Mouse (Mus musculus) heart, embryonic 16.5 days (tissue): Measurements from ENCODE around the gene Cntnap4. TPM values are rescaled to one million over a fixed set of nuclear protein-coding genes. Genes with fewer than 3 reads are reported as not detected.
A peak's percentile ranks its signal among the peaks of the same experiment; 100 is the strongest.
"Not testable (repeated sequence)": the region's sequence is repeated elsewhere in the genome, so short reads cannot be mapped to it uniquely, and the experiment has no call there.

ENCODE experiments used
- ATAC-seq: fragments of 200-750 bp; cut with Nextera tagmentation; replicated peaks from 2 replicates; pipeline ENCODE4 v1.8.0; 2017; ENCODE audit warnings: moderate number of reproducible peaks; ENCODE audit not compliant: insufficient read depth, low FRiP score; ENCODE audit errors: extremely low read depth
- H3K27ac ChIP-seq: fragments of 300-500 bp; sonication (generic); 2 replicates; pipeline ENCODE4 v1.5.1; 2014; ENCODE audit warnings: mild to moderate bottlenecking, low read length, control low read depth, moderate library complexity
- H3K27me3 ChIP-seq: fragments of 300-500 bp; sonication (generic); 2 replicates; pipeline ENCODE4 v1.6.1; 2014; ENCODE audit warnings: low read length, mixed read lengths; ENCODE audit not compliant: control insufficient read depth, insufficient read depth
- H3K36me3 ChIP-seq: fragments of 300-500 bp; sonication (generic); 2 replicates; pipeline ENCODE4 v1.6.1; 2014; ENCODE audit not compliant: control insufficient read depth, insufficient read depth
- H3K4me1 ChIP-seq: fragments of 300-500 bp; sonication (generic); 2 replicates; pipeline ENCODE4 v1.6.1; 2014; ENCODE audit warnings: low read length, mixed read lengths; ENCODE audit not compliant: control insufficient read depth, insufficient read depth
- H3K4me2 ChIP-seq: fragments of 300-500 bp; sonication (generic); 2 replicates; pipeline ENCODE4 v1.6.1; 2014; ENCODE audit warnings: low read depth, mild to moderate bottlenecking, control low read depth, low read length
- H3K4me3 ChIP-seq: fragments of 300-500 bp; sonication (generic); 2 replicates; pipeline ENCODE4 v1.5.1; 2014; ENCODE audit warnings: mild to moderate bottlenecking, control low read depth, low read length
- H3K9ac ChIP-seq: fragments of 300-500 bp; sonication (generic); 2 replicates; pipeline ENCODE4 v1.6.1; 2014; ENCODE audit warnings: low read length, control low read depth
- H3K9me3 ChIP-seq: fragments of 300-500 bp; sonication (generic); replicated peaks from 2 replicates; pipeline ENCODE4 v1.6.1; 2016; ENCODE audit warnings: low read length; ENCODE audit not compliant: control insufficient read depth
- WGBS: fragments of 180-500 bp; shearing (Covaris S2); extraction: QIAGEN DNeasy Blood & Tissue Kit; methylation state at CpG from one replicate; pipeline ENCODE4 v1.1.7; 2014; 5-methylcytosine and 5-hydroxymethylcytosine counted together
- polyA plus RNA-seq: library from polyadenylated mRNA; unstranded; fragments of >200 nt; fragmentation: Nextera tagmentation; extraction: Ambion mirVana; gene quantifications from 2 replicates; pipeline ENCODE4 v1.2.1, GENCODE M21; 2015

Cntnap4 gene
- polyA plus RNA-seq, 1 experiment from 2014 or later = 0.08 TPM

- H3K4me2 ChIP-seq = no peak overlapping the region
- WGBS = 82% methylated on average over 5 of the region's 5 CpGs
- no peak overlapping the region for H3K27ac ChIP-seq
- no peak for ATAC-seq
- no peaks in the 10 kb centered on the region for H3K36me3 ChIP-seq
- H3K4me3 ChIP-seq = no peak overlapping the region
- H3K9ac ChIP-seq = no peak overlapping the region
- no peaks in the 10 kb centered on the region for H3K4me1 ChIP-seq
- H3K27me3 ChIP-seq = no peaks in the 10 kb centered on the region
- H3K9me3 ChIP-seq = no peaks in the 10 kb centered on the region
Measured at GRCm38 (mm10) chr8:112747296-112747695, 177.5 kb downstream of the Cntnap4 start.

DNA sequence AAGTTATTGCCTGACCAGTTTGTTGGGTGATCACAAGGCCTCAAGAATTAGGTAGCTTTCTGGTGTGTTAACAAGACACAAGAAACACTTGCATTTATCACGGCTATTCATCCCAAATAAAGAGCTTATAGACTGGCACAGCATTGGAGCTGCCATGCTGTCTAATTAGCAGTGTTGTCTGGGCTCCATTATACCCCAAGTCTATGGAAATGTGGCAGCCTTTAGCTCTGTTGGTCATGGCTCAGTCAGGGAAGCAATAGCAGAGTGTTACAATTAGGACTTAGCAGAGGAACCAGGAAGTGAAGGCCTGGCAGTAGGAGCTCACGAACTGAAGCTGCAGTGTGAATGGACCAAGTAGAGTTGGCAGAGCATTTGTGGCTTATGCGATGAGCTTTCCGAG is 185.3 kb downstream of the Cntnap4 start:
- H3K4me2 ChIP-seq = no peak overlapping the region
- H3K27ac ChIP-seq = no peak overlapping the region
- no peak overlapping the region for H3K4me3 ChIP-seq
- H3K36me3 ChIP-seq = no peaks in the 10 kb centered on the region
- H3K9me3 ChIP-seq = no peaks in the 10 kb centered on the region
- whole genome bisulfite sequencing = 76% methylated on average over 4 of the region's 4 CpGs
- no peak overlapping the region for H3K9ac ChIP-seq
- ATAC-seq = no peak
- H3K27me3 ChIP-seq = no peaks in the 10 kb centered on the region
- no peaks in the 10 kb centered on the region for H3K4me1 ChIP-seq

DNA sequence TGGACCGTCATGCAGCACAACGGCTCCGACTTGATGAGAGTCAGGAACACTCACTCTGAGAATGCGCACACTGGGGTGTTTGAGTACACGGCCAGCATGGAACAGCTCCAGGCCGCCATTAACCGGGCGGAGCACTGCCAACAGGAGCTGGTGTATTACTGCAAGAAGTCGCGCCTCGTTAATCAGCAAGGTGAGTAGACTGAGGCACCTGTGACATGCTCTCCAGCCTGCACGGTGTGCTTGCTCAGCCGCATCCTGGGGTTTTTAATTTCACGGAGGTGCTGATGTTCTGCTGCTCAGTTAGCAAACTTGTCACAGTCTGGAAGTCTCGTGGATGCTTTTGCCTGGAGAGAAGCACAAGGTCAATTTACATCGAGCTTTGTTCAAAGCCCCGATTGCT is 233.2 kb downstream of the Cntnap4 start:
- no peak for ATAC-seq
- Histone ChIP-seq H3K27me3 (no peaks in the 10 kb centered on the region), H3K9ac (no peak overlapping the region), H3K4me3 (no peak overlapping the region), H3K9me3 (0 out of 2 replicates have a peak, but pooled peaks cover 2% of the 10 kb centered on the region), H3K27ac (no peak overlapping the region), H3K4me1 (no peaks in the 10 kb centered on the region), H3K36me3 (no peaks in the 10 kb centered on the region), H3K4me2 (no peak overlapping the region)
- WGBS = 88% methylated on average over 17 of the region's 17 CpGs

DNA sequence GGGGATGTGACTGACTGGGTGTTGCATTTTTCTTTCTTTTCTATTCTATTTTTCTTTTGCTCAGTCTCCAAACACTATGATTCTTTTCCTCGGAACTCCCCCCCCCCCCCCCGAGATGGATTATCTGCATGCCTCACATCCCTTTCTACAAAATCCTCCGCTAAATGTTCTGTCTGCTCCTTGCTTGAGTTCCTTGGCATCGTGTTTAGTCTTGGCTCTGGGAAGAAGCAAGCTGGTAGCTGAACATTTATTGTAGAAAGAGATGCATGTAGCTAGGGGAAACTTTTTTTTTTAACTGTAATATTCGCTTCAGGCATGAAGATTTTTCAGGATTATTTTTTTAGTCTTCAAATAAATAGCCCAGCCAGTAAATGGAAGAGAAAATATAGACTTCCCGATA is 239.5 kb downstream of the Cntnap4 start:
- Histone ChIP-seq H3K4me3 (no peak overlapping the region), H3K36me3 (no peaks in the 10 kb centered on the region), H3K4me1 (no peaks in the 10 kb centered on the region), H3K9ac (no peak overlapping the region), H3K27me3 (no peaks in the 10 kb centered on the region), H3K27ac (no peak overlapping the region), H3K4me2 (no peak overlapping the region), H3K9me3 (no peaks in the 10 kb centered on the region)
- no peak for ATAC-seq
- 63% methylated on average over 5 of the region's 6 CpGs for WGBS

DNA sequence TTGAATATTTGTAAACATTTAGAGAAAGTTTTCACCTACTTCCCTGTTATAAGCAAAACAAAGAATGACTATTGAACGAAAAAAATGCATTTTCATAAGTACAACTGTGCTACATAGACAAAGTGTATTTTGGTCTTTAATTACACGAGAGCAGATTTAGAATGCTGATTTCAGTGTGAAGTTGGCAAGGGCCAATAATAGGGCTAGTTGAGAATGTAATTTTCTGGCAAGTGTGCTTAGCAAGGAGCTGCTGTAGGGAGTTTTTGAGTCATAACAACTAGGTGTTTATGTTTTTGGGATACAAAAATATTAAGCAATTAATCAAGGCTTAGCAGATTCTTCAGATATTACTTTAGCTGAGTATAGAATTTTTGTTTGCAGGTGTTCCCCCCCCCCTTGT is 271.2 kb downstream of the Cntnap4 start:
- WGBS = 57% methylated on average over 2 of the region's 2 CpGs

DNA sequence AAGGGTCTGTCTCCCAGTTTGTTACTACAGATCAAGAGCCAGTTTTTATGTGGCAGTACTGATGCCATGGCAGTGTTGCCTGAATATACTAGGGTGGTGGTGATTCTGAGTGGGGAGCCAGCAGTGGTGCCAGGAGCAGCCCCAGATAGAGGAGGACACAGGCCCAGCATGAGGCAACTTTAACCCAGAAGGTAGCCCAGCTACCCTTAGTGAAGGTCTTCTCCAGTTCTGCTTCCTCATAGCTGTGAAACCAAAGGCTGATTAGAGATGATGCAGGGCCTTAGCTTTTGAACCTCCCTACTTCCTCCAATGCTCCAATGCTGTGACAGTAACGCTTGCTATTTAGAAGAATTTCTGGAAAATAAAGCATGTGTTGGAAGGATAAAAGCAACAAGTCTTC is 279.7 kb downstream of the Cntnap4 start:
- WGBS = 68% methylated on average over 1 of the region's 1 CpGs
- not testable (repeated sequence) for ATAC-seq

More for the DNA sequence above, 271.2 kb downstream of the Cntnap4 start:
- no peak for ATAC-seq
- Histone ChIP-seq H3K4me3 (no peak overlapping the region), H3K4me1 (no peaks in the 10 kb centered on the region), H3K27ac (no peak overlapping the region), H3K9me3 (no peaks in the 10 kb centered on the region), H3K36me3 (no peaks in the 10 kb centered on the region), H3K27me3 (no peaks in the 10 kb centered on the region), H3K9ac (no peak overlapping the region), H3K4me2 (no peak overlapping the region)

GRCm38 (mm10) chr8:112906458-112907112 is 336.7 kb downstream of the Cntnap4 start:
- WGBS = 42% methylated on average over 8 of the region's 8 CpGs
- Histone ChIP-seq H3K27ac (no peak overlapping the region), H3K4me1 (peaks cover 2% of the 10 kb centered on the region), H3K4me2 (0 out of 2 replicates have a peak overlapping the region, but pooled peaks have one; percentile 15), H3K9ac (no peak overlapping the region), H3K9me3 (no peaks in the 10 kb centered on the region), H3K4me3 (no peak overlapping the region), H3K27me3 (no peaks in the 10 kb centered on the region), H3K36me3 (no peaks in the 10 kb centered on the region)
- no peak; the same call in 1 of the 2 replicates for ATAC-seq

More for the DNA sequence above, 279.7 kb downstream of the Cntnap4 start:
- H3K4me2 ChIP-seq, H3K36me3 ChIP-seq, H3K27ac ChIP-seq, H3K9ac ChIP-seq, H3K27me3 ChIP-seq, H3K4me1 ChIP-seq, H3K9me3 ChIP-seq, H3K4me3 ChIP-seq: not testable (repeated sequence)

GRCm38 (mm10) chr8:112909527-112909926 is 339.7 kb downstream of the Cntnap4 start:
- Histone ChIP-seq H3K27ac (no peak overlapping the region), H3K9me3 (no peaks in the 10 kb centered on the region), H3K36me3 (no peaks in the 10 kb centered on the region), H3K4me1 (peaks cover 2% of the 10 kb centered on the region), H3K27me3 (no peaks in the 10 kb centered on the region), H3K4me3 (no peak overlapping the region), H3K4me2 (no peak overlapping the region), H3K9ac (no peak overlapping the region)
- WGBS = 51% methylated on average over 5 of the region's 5 CpGs
- no peak for ATAC-seq

DNA sequence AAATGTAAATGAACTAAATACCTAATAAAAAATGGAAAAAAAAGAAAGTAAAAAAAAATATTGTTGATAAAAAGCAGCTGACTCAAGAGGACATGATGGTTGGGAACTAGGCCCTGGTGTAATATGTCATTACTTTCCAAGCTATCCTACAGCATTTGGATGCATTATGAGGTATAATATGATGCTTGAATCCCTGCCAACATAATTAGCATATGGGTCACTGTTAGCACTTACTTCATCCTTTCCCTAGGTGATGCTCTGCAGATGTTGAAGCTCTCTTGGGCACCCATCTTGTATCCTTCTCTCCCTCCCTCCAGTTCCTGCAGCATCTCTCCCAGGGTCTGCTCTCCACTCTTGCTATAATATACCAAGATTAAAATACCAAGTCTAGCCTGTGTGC is 341.6 kb downstream of the Cntnap4 start:
- no peaks in the 10 kb centered on the region for H3K27me3 ChIP-seq
- no peaks in the 10 kb centered on the region for H3K9me3 ChIP-seq
- H3K9ac ChIP-seq = no peak overlapping the region
- H3K4me3 ChIP-seq = no peak overlapping the region
- ATAC-seq = no peak
- H3K36me3 ChIP-seq = no peaks in the 10 kb centered on the region
- H3K4me2 ChIP-seq = no peak overlapping the region
- no peak overlapping the region for H3K27ac ChIP-seq
- peaks cover 2% of the 10 kb centered on the region for H3K4me1 ChIP-seq
